Mouse (Mus musculus): ENCODE measurements around the gene Kpna7.

The Kpna7 gene

DNA sequence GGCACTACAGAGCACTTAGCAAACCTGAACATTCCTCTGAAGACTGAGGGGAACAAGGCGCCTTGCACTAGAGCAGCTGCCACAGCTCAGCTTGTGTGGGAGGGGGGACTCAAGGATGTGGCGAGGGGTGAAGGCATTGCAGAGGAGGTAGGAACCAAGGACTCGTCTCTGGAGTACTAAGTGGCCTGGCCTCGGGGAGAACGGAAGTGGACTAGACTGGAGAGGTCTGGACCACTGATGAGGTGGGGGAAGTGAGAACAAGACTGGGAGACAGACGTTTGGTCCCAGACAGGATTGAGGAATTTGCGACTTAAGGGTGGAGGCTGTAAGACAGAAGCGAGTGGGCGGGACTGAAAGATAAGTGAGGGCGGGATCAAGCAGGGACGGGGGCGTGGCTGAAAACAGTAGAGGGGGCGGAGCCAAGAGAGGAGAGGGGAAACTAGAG, 120.0 kb downstream of the Kpna7 start:
- DNase-seq (ENCODE audit: low spot score in 2 of 2) = peak; percentile 81 to 84

- DNase-seq (ENCODE audit: low spot score in 2 of 2) = peak; percentile 57 to 65
These were observed 120.4 kb downstream of the Kpna7 start for GRCm38 (mm10) chr5:144963401-144963800.

DNA sequence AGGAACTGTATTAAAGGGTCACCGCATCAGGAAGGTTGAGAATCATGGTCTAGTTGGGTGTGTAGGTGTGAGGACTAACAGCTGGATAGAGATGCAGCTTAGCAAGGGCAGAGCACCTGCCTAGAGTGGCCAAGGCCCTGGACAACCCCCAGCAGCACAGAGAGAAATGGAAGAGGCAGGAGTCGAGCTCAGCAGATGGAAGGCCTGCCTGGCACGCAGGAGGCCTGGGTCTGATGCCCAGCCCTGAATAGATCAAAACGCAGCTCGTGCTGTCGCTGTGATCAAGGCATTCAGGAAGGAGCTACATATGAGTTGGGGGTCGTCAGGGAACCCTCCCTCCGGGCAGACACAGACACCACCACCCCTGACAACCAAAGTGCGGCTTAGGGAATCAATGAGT, 125.6 kb downstream of the Kpna7 start:
- DNase-seq (ENCODE audit: low spot score in 2 of 2) = no peak

GRCm38 (mm10) chr5:144954432-144954831, 129.4 kb downstream of the Kpna7 start:
- no peak for DNase-seq (ENCODE audit: low spot score in 2 of 2)

DNA sequence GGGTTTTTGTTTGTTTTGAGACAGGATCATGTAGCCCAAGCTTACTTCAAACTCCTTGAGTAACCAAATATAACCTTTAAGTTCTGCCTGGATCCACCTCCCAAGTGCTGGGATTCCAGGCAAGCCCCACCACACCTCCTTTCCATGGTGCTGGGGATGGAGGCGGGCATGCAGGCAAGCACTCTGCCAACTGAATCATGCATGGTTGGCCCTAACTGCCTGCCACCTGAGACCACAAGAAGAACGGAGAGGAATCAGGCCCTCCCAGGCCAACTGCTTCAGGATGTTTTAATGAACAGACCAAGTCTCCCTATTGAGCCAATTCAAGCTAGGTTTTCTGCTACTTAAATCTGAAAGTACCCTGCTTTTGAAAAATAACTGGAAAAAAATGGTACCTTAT, 131.2 kb downstream of the Kpna7 start:
- no peak for DNase-seq (ENCODE audit: low spot score in 2 of 2)

DNA sequence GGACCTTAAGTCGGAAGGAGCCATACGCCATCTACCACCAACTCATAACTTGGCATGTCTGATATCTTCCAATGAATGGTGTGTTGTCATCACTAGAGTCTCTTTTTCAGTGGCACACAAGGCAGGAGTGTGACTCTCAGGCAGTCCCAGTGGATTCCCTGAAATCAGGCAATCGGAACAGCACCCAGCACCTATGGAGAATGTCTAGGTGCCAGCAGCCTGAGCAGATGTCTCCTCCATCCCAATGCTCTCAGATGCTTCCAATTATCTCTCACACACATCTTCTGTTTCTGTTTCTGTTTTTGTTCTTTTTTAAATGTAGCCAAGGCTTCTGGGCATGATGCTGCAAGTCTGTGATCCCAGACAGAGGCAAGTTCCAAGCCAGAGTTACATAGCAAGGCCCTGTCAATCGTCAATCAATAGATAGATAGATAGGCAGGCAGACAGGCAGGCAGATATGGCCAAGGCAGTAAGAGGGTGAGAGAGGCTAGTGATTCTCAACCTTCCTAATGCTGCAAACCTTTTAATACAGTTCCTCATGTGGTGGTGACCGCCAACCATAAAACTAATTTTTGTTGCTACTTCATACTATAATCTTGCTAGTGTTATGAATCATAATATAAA, 133.3 kb downstream of the Kpna7 start:
- DNase-seq (ENCODE audit: low spot score in 2 of 2) = peak in 1 of 2 experiments; percentile 37

DNA sequence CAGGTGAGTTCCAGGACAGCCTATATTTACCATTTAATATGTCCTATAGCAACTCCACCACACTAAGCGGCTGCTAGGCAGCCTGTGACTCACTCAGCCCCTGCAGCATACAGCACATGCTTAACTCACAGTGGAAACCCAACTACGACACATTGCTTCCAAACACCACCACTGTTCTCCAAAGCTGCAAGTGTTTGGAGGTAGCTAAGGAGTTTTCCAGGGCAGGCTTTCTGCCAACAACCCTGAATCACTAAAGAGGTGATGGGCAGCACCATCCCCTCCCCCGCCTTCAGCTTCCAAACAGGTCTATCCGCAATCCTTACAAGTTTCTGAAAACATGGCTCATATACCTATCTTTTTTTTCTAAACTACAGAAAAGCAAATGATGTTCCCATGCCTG, 134.0 kb downstream of the Kpna7 start:
- peak in 1 of 2 experiments; percentile 48 for DNase-seq (ENCODE audit: low spot score in 2 of 2)

- DNase-seq (ENCODE audit: low spot score in 2 of 2) = no peak
These were observed 135.4 kb downstream of the Kpna7 start for GRCm38 (mm10) chr5:144948422-144948821.

GRCm38 (mm10) chr5:144948002-144948401, 135.8 kb downstream of the Kpna7 start:
- DNase-seq (ENCODE audit: low spot score in 2 of 2) = no peak

DNA sequence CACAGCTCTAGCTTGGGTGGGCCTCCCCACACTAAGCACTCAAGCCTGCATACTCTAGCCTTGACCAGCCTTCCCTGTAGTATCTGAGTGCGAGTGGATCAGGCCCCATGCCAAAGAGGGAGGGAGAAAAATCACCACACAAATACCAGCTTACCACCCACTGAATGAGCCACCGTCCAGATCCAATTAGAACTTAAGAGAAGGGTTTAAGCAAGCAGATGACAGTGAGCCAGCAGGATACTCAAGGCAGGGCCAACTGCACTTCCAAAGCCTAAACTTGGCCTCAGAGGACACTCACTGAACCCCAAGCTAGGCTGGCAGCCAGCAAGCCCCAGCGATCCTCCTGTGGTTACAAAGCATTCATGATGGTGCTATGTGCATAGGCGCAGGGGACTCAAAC, 137.8 kb downstream of the Kpna7 start:
- DNase-seq (ENCODE audit: low spot score in 2 of 2) = peak; percentile 70 to 71

DNA sequence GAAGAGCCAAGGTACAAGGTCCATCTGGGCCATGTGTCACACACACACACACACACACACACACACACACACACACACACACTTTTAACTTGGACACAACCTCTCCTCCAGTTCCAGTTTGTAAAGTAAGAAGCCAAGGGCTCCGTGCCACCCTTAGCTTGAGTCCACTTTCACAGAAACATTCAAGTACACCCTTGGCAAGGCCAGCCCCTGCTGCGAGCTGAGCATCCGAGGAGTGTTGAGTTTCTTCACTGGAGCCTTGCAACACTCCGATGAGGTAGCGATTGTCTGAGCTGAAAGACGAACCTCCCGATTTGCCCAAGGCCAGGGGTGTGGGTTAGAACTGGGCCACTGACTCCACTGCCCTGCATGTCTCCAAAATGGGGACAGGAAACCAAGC, 138.9 kb downstream of the Kpna7 start:
- peak in 1 of 2 experiments; percentile 29 for DNase-seq (ENCODE audit: low spot score in 2 of 2)

DNA sequence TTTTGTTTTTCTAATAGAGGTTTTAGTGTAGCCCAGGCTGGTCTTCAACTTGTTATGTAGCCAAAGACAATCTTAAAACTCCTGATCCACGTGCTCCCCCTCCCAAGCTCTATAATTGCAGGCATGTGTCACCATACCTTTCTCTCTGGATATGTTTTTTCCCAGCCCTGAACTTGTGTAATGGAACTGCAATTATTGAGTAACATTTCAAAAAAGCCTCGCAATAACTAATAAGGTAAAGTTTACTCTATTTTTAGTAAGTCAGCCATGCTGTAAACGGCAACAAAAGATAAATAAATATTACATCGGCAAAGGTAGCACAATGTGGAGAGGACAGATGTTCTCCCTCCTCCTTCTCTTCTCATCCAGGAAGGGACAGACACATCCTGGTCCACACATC, 139.5 kb downstream of the Kpna7 start:
- no peak for DNase-seq (ENCODE audit: low spot score in 2 of 2)

DNA sequence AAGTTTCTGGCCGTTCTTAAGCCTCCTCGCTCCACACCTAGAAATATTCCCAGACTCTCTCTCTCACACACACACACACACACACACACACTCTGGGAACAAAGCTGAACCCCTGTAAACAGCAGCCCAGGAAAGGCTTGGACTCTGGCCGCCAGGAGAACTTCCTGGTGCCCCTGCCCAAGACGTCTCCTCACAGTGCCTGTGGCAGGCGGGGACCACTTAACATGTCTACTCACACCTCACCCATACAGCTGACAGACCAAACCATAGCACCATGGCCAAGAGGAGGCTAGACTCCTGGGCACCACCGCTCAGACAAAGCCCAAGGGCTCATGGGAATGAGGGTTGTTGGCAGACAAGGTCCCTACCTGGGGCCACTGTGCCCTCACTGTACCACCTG, 140.5 kb downstream of the Kpna7 start:
- no peak for DNase-seq (ENCODE audit: low spot score in 2 of 2)

DNA sequence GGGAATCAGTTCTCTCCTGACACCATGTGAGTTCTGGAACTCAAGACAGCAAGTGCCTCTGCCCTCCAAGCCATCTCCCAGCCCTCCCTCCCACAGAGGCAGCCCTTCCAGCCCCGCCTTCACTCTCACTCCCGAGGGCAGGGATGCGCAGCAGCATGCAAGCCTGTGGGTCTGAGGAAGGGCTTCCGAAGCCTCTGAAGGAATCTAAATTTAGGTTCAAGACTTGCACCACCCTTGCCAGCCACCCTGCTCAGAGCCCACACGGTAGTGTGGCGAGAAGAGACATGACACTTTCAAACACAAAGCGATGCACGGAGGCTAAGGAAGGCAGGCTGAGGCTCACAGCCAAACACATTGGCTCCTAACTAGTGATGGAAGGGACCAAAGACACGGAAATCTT, 141.4 kb downstream of the Kpna7 start:
- peak in 1 of 2 experiments; percentile 42 for DNase-seq (ENCODE audit: low spot score in 2 of 2)

DNA sequence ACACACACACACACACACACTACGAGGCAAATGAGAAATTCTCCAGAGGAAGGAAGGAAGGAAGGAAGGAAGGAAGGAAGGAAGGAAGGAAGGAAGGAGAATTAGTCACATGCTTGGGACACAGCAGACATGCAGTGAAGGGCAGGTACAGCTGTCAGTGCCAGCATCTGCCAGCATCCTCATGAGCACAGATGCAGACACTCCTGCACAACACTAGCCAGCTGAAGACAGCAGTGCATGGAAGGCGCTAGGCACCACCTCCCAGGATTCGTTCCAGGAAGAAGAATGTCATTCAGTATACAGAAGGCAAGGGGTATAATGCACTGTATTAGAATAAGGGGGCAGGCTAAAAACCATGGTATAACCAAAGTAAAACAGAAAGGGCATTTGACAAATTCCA, 142.9 kb downstream of the Kpna7 start:
- DNase-seq (ENCODE audit: low spot score in 2 of 2) = no peak

DNA sequence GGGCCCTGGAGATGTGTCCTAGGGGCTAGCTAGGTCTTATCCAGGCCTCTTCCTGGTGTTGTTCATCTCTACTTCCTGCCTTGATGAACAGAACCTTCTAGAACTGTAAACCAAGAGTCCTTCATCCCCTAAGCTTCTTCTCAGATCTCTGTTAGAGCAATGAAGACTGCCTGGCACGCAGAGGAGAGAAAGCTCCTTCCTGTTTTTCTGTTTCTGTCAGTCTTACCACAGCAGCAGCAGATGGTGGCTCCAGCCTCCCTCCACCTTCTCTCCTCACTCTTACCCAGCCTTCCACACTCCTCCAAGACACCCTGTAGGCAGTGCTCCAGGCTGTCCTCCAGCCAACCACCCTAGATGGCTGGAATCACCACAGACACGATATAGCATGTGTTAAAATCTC, 146.5 kb downstream of the Kpna7 start:
- peak; percentile 55 to 74 for DNase-seq (ENCODE audit: low spot score in 2 of 2)
